ENCODE assay signal across 8 mouse cellular contexts in genomic region chr2:21204912-21205830, GRCm38 (mm10). TPM values are rescaled to one million over a fixed set of nuclear protein-coding genes. Genes with fewer than 3 reads are reported as not detected.
A peak's percentile ranks its signal among the peaks of the same experiment; 100 is the strongest.
DNase-seq lines count a peak whose midpoint lies in the region; ATAC-seq lines count a peak whose summit lies in the region.

Gene Enkur (minus strand): TSS chr2:21205365.
Gene Thnsl1 (plus strand): TSS chr2:21205724.

- peak within 1 kb of the TSS; percentile 78 for H3K27ac ChIP-seq in lung, embryonic 16.5 days (ENCODE audit: low read length)

- peak within 1 kb of the TSS; percentile 87 for H3K4me2 ChIP-seq in lung, embryonic 16.5 days (ENCODE audit: low read depth, low read length)

- H3K4me3 ChIP-seq in lung, embryonic 16.5 days (ENCODE audit: low read length) = peak within 1 kb of the TSS; percentile 79

- no peaks in the 10 kb centered on the region for H3K27me3 ChIP-seq in lung, embryonic 16.5 days (ENCODE audit: control insufficient read depth, insufficient read depth, low read depth, low read length)

- peak; percentile 89 to 95 for ATAC-seq in hematopoietic stem cell, adult 5-6 weeks (replicated peaks in 1 of 2; ENCODE audit: insufficient read depth in 1 of 2, low FRiP score in 2 of 2, low TSS enrichment in 1 of 2, low read depth in 1 of 2, poor library complexity in 2 of 2, severe bottlenecking in 2 of 2)
- peak; percentile 99 for ATAC-seq in lung, embryonic 16.5 days (ENCODE audit: low read depth)

- DNase-seq in MEL-GATA-1-ER (ENCODE audit: extremely low read depth, low read depth) = peak; percentile 83
- DNase-seq in cerebellum, adult 8-10 months = peak; percentile 99
- peak; percentile 97 for DNase-seq in forelimb bud, embryonic 11.5 days (ENCODE audit: low read depth, low spot score)
- peak; percentile 93 for DNase-seq in layer of hippocampus, adult 9-10 months (ENCODE audit: low spot score)
- DNase-seq in ovary, postnatal 10 days (ENCODE audit: low spot score) = peak; percentile 93
- peak; percentile 96 to 99 for DNase-seq in thymus, postnatal 10 days (ENCODE audit: low spot score in 2 of 2)

- peak within 1 kb of the TSS; percentile 76 for H3K9ac ChIP-seq in lung, embryonic 16.5 days (ENCODE audit: low read length)

- H3K4me1 ChIP-seq in lung, embryonic 16.5 days (replicated peaks; ENCODE audit: control insufficient read depth, insufficient read depth, low read length) = peaks cover 3% of the 10 kb centered on the region; the same call in 1 of the 2 replicates

- no peaks in the 10 kb centered on the region for H3K36me3 ChIP-seq in lung, embryonic 16.5 days (ENCODE audit: control insufficient read depth, insufficient read depth, low read length)

- 1% methylated on average over 42 of the region's 43 CpGs for WGBS in lung, embryonic 16.5 days

- H3K9me3 ChIP-seq in lung, embryonic 16.5 days (ENCODE audit: control insufficient read depth, low read length) = no peaks in the 10 kb centered on the region

RNA-seq across cellular contexts. Expression of gene Enkur, which starts in this region (rescaled TPM):
- 5.4 and 7.9 TPM in 2 replicates for total RNA-seq in hematopoietic stem cell, adult 5-6 weeks (2017)
- polyA plus RNA-seq in lung, embryonic 16.5 days (2015; fragmentation: Nextera tagmentation; extraction: Ambion mirVana) = 6.2 and 6.3 TPM in 2 replicates

RNA-seq across cellular contexts. Expression of gene Thnsl1, which starts in this region (rescaled TPM):
- total RNA-seq in hematopoietic stem cell, adult 5-6 weeks (2017) = 10.1 and 12.6 TPM in 2 replicates
- 6.9 and 7.3 TPM in 2 replicates for polyA plus RNA-seq in lung, embryonic 16.5 days (2015; fragmentation: Nextera tagmentation; extraction: Ambion mirVana)

Comparison
In these comparisons a context has a peak if more than half of its experiments do, and no peak if none do; other contexts are left out.
1. Peak in every context shown above with its lines: DNase-seq, ATAC-seq, H3K4me3 ChIP-seq and H3K27ac ChIP-seq.